Comparison of ENCODE assay signal across 8 mouse cellular contexts in genomic region chr7:123377443-123378400, GRCm38 (mm10). TPM values are rescaled to one million over a fixed set of nuclear protein-coding genes. Genes with fewer than 3 reads are reported as not detected.
A peak's percentile ranks its signal among the peaks of the same experiment; 100 is the strongest.
DNase-seq lines count a peak whose midpoint lies in the region; ATAC-seq and TF ChIP-seq lines count a peak whose summit lies in the region.

No protein-coding gene starts in this region.

- no peaks in the 10 kb centered on the region for H3K9me3 ChIP-seq in embryonic facial prominence, embryonic 13.5 days
- no peaks in the 10 kb centered on the region for H3K9me3 ChIP-seq in limb, embryonic 12.5 days
- H3K9me3 ChIP-seq in midbrain, embryonic 15.5 days: no peaks in the 10 kb centered on the region

- peak overlapping the region; percentile 88 for H3K9ac ChIP-seq in embryonic facial prominence, embryonic 13.5 days
- peak overlapping the region; percentile 76 for H3K9ac ChIP-seq in limb, embryonic 12.5 days (replicated peaks)
- H3K9ac ChIP-seq in midbrain, embryonic 15.5 days: peak overlapping the region; percentile 87

- no peaks in the 10 kb centered on the region for H3K36me3 ChIP-seq in embryonic facial prominence, embryonic 13.5 days
- H3K36me3 ChIP-seq in kidney, adult 2 months (ENCODE audit: control insufficient read depth, insufficient read depth, low read length): no peaks in the 10 kb centered on the region
- H3K36me3 ChIP-seq in limb, embryonic 12.5 days: no peaks in the 10 kb centered on the region
- no peaks in the 10 kb centered on the region for H3K36me3 ChIP-seq in midbrain, embryonic 15.5 days (replicated peaks)
- no peaks in the 10 kb centered on the region for H3K36me3 ChIP-seq in spleen, adult 2 months (ENCODE audit: control insufficient read depth, insufficient read depth, low read length)

- no peak for TF ChIP-seq CTCF in kidney, adult 2 months (conservative IDR thresholded peaks at IDR 0.05; ENCODE audit: insufficient read depth, insufficient read length, low read depth, low read length)
- no peak for TF ChIP-seq CTCF in spleen, adult 2 months (IDR thresholded peaks at IDR 0.05; ENCODE audit: extremely low read depth, insufficient read depth, insufficient read length, insufficient replicate concordance)

- DNase-seq in 3134 (ENCODE audit: extremely low read depth, insufficient read length, low spot score): peak; percentile 96
- DNase-seq in adrenal gland, postnatal 36 days: peak; percentile 96
- DNase-seq in heart, adult 18-20 months: peak; percentile 95 to 98
- peak; percentile 99 for DNase-seq in kidney, adult 2 months
- peak; percentile 93 to 96 for DNase-seq in spleen, adult 2 months (ENCODE audit: low read depth in 1 of 2, low spot score in 2 of 2)

- H3K27ac ChIP-seq in embryonic facial prominence, embryonic 13.5 days: no peak overlapping the region
- H3K27ac ChIP-seq in kidney, adult 2 months (ENCODE audit: insufficient read depth, low read depth, low read length): peak overlapping the region; percentile 73; the same call in 1 of the 2 replicates
- H3K27ac ChIP-seq in limb, embryonic 12.5 days: no peak overlapping the region
- peak overlapping the region; percentile 83 for H3K27ac ChIP-seq in midbrain, embryonic 15.5 days
- no peak overlapping the region; the same call in 1 of the 2 replicates for H3K27ac ChIP-seq in spleen, adult 2 months (ENCODE audit: insufficient read depth, low read length)

- H3K27me3 ChIP-seq in embryonic facial prominence, embryonic 13.5 days: no peaks in the 10 kb centered on the region
- no peaks in the 10 kb centered on the region for H3K27me3 ChIP-seq in kidney, adult 2 months (replicated peaks; ENCODE audit: control insufficient read depth, insufficient read depth, low read length)
- no peaks in the 10 kb centered on the region for H3K27me3 ChIP-seq in limb, embryonic 12.5 days
- H3K27me3 ChIP-seq in midbrain, embryonic 15.5 days (replicated peaks): no peaks in the 10 kb centered on the region
- no peaks in the 10 kb centered on the region for H3K27me3 ChIP-seq in spleen, adult 2 months (ENCODE audit: control insufficient read depth, insufficient read depth, low read length)

- H3K4me1 ChIP-seq in embryonic facial prominence, embryonic 13.5 days: peaks cover 17% of the 10 kb centered on the region
- H3K4me1 ChIP-seq in kidney, adult 2 months (ENCODE audit: control insufficient read depth, insufficient read depth, low read length): peaks cover 6% of the 10 kb centered on the region
- peaks cover 16% of the 10 kb centered on the region for H3K4me1 ChIP-seq in limb, embryonic 12.5 days (replicated peaks)
- peaks cover 25% of the 10 kb centered on the region for H3K4me1 ChIP-seq in midbrain, embryonic 15.5 days
- no peaks in the 10 kb centered on the region for H3K4me1 ChIP-seq in spleen, adult 2 months (ENCODE audit: control insufficient read depth, insufficient read depth, insufficient read length)

- peak overlapping the region; percentile 88 for H3K4me2 ChIP-seq in embryonic facial prominence, embryonic 13.5 days
- peak overlapping the region; percentile 89 for H3K4me2 ChIP-seq in limb, embryonic 12.5 days
- H3K4me2 ChIP-seq in midbrain, embryonic 15.5 days: peak overlapping the region; percentile 81

- peak; percentile 98 for ATAC-seq in embryonic facial prominence, embryonic 13.5 days (ENCODE audit: insufficient number of reproducible peaks, insufficient read depth, low FRiP score, low TSS enrichment, low read depth)
- peak; percentile 99 for ATAC-seq in limb, embryonic 12.5 days (ENCODE audit: insufficient number of reproducible peaks, insufficient read depth, low FRiP score, low TSS enrichment, low read depth)
- ATAC-seq in midbrain, embryonic 15.5 days (replicated peaks): peak; percentile 99

- H3K4me3 ChIP-seq in embryonic facial prominence, embryonic 13.5 days: peak overlapping the region; percentile 83
- peak overlapping the region; percentile 80 for H3K4me3 ChIP-seq in kidney, adult 2 months (ENCODE audit: insufficient read depth, low read depth, low read length)
- H3K4me3 ChIP-seq in limb, embryonic 12.5 days (replicated peaks): peak overlapping the region; percentile 87
- peak overlapping the region; percentile 96 for H3K4me3 ChIP-seq in midbrain, embryonic 15.5 days
- peak overlapping the region; percentile 94 for H3K4me3 ChIP-seq in spleen, adult 2 months (ENCODE audit: extremely low read depth, insufficient read depth, insufficient read length)

- no peak for TF ChIP-seq POLR2A in kidney, adult 2 months (IDR thresholded peaks at IDR 0.05; ENCODE audit: low read depth, low read length)
- peak; percentile 22; the same call in 1 of the 2 replicates for TF ChIP-seq POLR2A in spleen, adult 2 months (IDR thresholded peaks at IDR 0.05; ENCODE audit: low read depth, low read length)

- 3% methylated on average over 41 of the region's 41 CpGs for WGBS in embryonic facial prominence, embryonic 13.5 days
- 5% methylated on average over 41 of the region's 41 CpGs for WGBS in kidney, adult 2 months
- WGBS in limb, embryonic 12.5 days: 4% methylated on average over 41 of the region's 41 CpGs
- WGBS in midbrain, embryonic 15.5 days: 4% methylated on average over 41 of the region's 41 CpGs
- WGBS in spleen, adult 2 months: 5% methylated on average over 41 of the region's 41 CpGs

RNA-seq across cellular contexts. Expression of gene Arhgap17, which starts 8.0 kb away (rescaled TPM):
- total RNA-seq in adrenal gland, postnatal 36 days (2021): 10 to 100 TPM; 57.7 to 73.3 TPM
- 19.9 and 21.4 TPM in 2 replicates for polyA plus RNA-seq in embryonic facial prominence, embryonic 13.5 days (2015; fragmentation: Nextera tagmentation; extraction: Ambion mirVana)
- total RNA-seq in heart, adult 18-20 months (2021): 10 to 100 TPM; 12.5 to 16.2 TPM
- 20.0 and 21.0 TPM in 2 replicates for polyA plus RNA-seq in kidney, adult 2 months (2012; rRNA removed)
- 20.3 and 26.1 TPM in 2 replicates for polyA plus RNA-seq in limb, embryonic 12.5 days (2016; fragmentation: Nextera tagmentation; extraction: Ambion mirVana)
- polyA plus RNA-seq in midbrain, embryonic 15.5 days (2015; fragmentation: Nextera tagmentation; extraction: Ambion mirVana): 8.9 and 10.6 TPM in 2 replicates
- 68.0 and 83.6 TPM in 2 replicates for polyA plus RNA-seq in spleen, adult 2 months (2012; rRNA removed)

RNA-seq across cellular contexts. Expression of gene Lcmt1, which starts 8.1 kb away (rescaled TPM):
- total RNA-seq in adrenal gland, postnatal 36 days (2021): 10 to 100 TPM; 24.9 to 29.4 TPM
- polyA plus RNA-seq in embryonic facial prominence, embryonic 13.5 days (2015; fragmentation: Nextera tagmentation; extraction: Ambion mirVana): 45.6 and 50.2 TPM in 2 replicates
- total RNA-seq in heart, adult 18-20 months (2021): 10 to 100 TPM; 21.8 to 22.1 TPM
- 26.9 and 29.9 TPM in 2 replicates for polyA plus RNA-seq in kidney, adult 2 months (2012; rRNA removed)
- 50.7 and 52.7 TPM in 2 replicates for polyA plus RNA-seq in limb, embryonic 12.5 days (2016; fragmentation: Nextera tagmentation; extraction: Ambion mirVana)
- 101 and 103 TPM in 2 replicates for polyA plus RNA-seq in midbrain, embryonic 15.5 days (2015; fragmentation: Nextera tagmentation; extraction: Ambion mirVana)
- 9.3 and 13.1 TPM in 2 replicates for polyA plus RNA-seq in spleen, adult 2 months (2012; rRNA removed)

Comparison
In these comparisons a context has a peak if more than half of its experiments do, and no peak if none do; other contexts are left out.
1. H3K27ac ChIP-seq: peak in kidney, adult 2 months (single experiment) and midbrain, embryonic 15.5 days (single experiment); none in embryonic facial prominence, embryonic 13.5 days (single experiment), limb, embryonic 12.5 days (single experiment) and spleen, adult 2 months (single experiment).
2. Peak in every context shown above with its lines, with median percentiles within 50 percentile points of each other: DNase-seq, ATAC-seq, H3K4me2 ChIP-seq, H3K4me3 ChIP-seq and H3K9ac ChIP-seq.